Mouse (Mus musculus): Measurements from ENCODE around the gene Car7. TPM values are rescaled to one million over a fixed set of nuclear protein-coding genes. Genes with fewer than 3 reads are reported as not detected.

The Car7 gene
- polyA plus RNA-seq, 1 experiment from 2014 or later: 2.7 TPM

GRCm38 (mm10) chr8:104595773-104596536 lies 61.5 kb downstream of the Car7 start:
- Histone ChIP-seq H3K27me3 (ENCODE audit: control insufficient read depth, insufficient read depth, low read length) (no peaks in the 10 kb centered on the region), H3K9me3 (ENCODE audit: control insufficient read depth, low read length) (no peaks in the 10 kb centered on the region)
- DNase-seq: no peak

GRCm38 (mm10) chr8:104597656-104598055 lies 63.2 kb downstream of the Car7 start:
- no peak overlapping the region for H3K9ac ChIP-seq (replicated peaks; ENCODE audit: low read length)
- no peak for DNase-seq
- H3K4me1 ChIP-seq (ENCODE audit: control insufficient read depth, insufficient read depth, low read length): 0 out of 2 replicates have a peak, but pooled peaks cover 7% of the 10 kb centered on the region
- no peaks in the 10 kb centered on the region for H3K27me3 ChIP-seq (ENCODE audit: control insufficient read depth, insufficient read depth, low read length)
- peaks cover 31% of the 10 kb centered on the region for H3K36me3 ChIP-seq (ENCODE audit: control insufficient read depth, insufficient read depth, low read length)
- no peak overlapping the region for H3K4me3 ChIP-seq (replicated peaks; ENCODE audit: low read depth, low read length)
- ATAC-seq (ENCODE audit: low FRiP score, low TSS enrichment): no peak
- no peak overlapping the region for H3K27ac ChIP-seq (replicated peaks; ENCODE audit: low read depth, low read length)
- no peaks in the 10 kb centered on the region for H3K9me3 ChIP-seq (ENCODE audit: control insufficient read depth, low read length)
- H3K4me2 ChIP-seq (ENCODE audit: low read length): no peak overlapping the region
- WGBS: 88% methylated on average over 6 of the region's 6 CpGs

More at GRCm38 (mm10) chr8:104595773-104596536, 61.5 kb downstream of the Car7 start:
- H3K9ac ChIP-seq (replicated peaks; ENCODE audit: low read length): no peak overlapping the region
- H3K36me3 ChIP-seq (ENCODE audit: control insufficient read depth, insufficient read depth, low read length): peaks cover 31% of the 10 kb centered on the region
- no peak overlapping the region for H3K4me3 ChIP-seq (replicated peaks; ENCODE audit: low read depth, low read length)
- 0 out of 2 replicates have a peak, but pooled peaks cover 3% of the 10 kb centered on the region for H3K4me1 ChIP-seq (ENCODE audit: control insufficient read depth, insufficient read depth, low read length)
- ATAC-seq (ENCODE audit: low FRiP score, low TSS enrichment): no peak
- no peak overlapping the region for H3K4me2 ChIP-seq (ENCODE audit: low read length)
- 84% methylated on average over 21 of the region's 21 CpGs for WGBS
- H3K27ac ChIP-seq (replicated peaks; ENCODE audit: low read depth, low read length): no peak overlapping the region

- DNase-seq: no peak
Observed at GRCm38 (mm10) chr8:104598496-104598895, 64.0 kb downstream of the Car7 start.

More at GRCm38 (mm10) chr8:104598496-104598895, 64.0 kb downstream of the Car7 start:
- H3K36me3 ChIP-seq (ENCODE audit: control insufficient read depth, insufficient read depth, low read length): peaks cover 29% of the 10 kb centered on the region
- H3K4me1 ChIP-seq (ENCODE audit: control insufficient read depth, insufficient read depth, low read length): 0 out of 2 replicates have a peak, but pooled peaks cover 7% of the 10 kb centered on the region
- no peak overlapping the region for H3K4me2 ChIP-seq (ENCODE audit: low read length)
- H3K9ac ChIP-seq (replicated peaks; ENCODE audit: low read length): no peak overlapping the region
- ATAC-seq (ENCODE audit: low FRiP score, low TSS enrichment): no peak
- no peak overlapping the region for H3K4me3 ChIP-seq (replicated peaks; ENCODE audit: low read depth, low read length)
- H3K9me3 ChIP-seq (ENCODE audit: control insufficient read depth, low read length): no peaks in the 10 kb centered on the region
- WGBS: 74% methylated on average over 6 of the region's 6 CpGs
- H3K27ac ChIP-seq (replicated peaks; ENCODE audit: low read depth, low read length): no peak overlapping the region
- H3K27me3 ChIP-seq (ENCODE audit: control insufficient read depth, insufficient read depth, low read length): no peaks in the 10 kb centered on the region

Other genes with a start within 250 kb of the Car7 start
- not detected in 2 replicates for gene Cmtm2a, start 241.5 kb upstream of the Car7 start, polyA plus RNA-seq (2014; fragmentation: Nextera tagmentation; extraction: Ambion mirVana)
- gene Gm45711, start 224.6 kb upstream of the Car7 start, polyA plus RNA-seq (2014; fragmentation: Nextera tagmentation; extraction: Ambion mirVana): not detected in 2 replicates
- gene Cmtm1, start 224.5 kb upstream of the Car7 start, polyA plus RNA-seq (2014; fragmentation: Nextera tagmentation; extraction: Ambion mirVana): not detected in 2 replicates
- gene Gm11020, start 213.1 kb upstream of the Car7 start, polyA plus RNA-seq (2014; fragmentation: Nextera tagmentation; extraction: Ambion mirVana): not detected in 2 replicates
- not detected in 2 replicates for gene Cmtm2b, start 212.5 kb upstream of the Car7 start, polyA plus RNA-seq (2014; fragmentation: Nextera tagmentation; extraction: Ambion mirVana)
- 28.6 and 36.9 TPM in 2 replicates for gene Cmtm3, start 195.3 kb upstream of the Car7 start, polyA plus RNA-seq (2014; fragmentation: Nextera tagmentation; extraction: Ambion mirVana)
- gene Cmtm4, start 138.9 kb upstream of the Car7 start, polyA plus RNA-seq (2014; fragmentation: Nextera tagmentation; extraction: Ambion mirVana): 3.6 and 5.1 TPM in 2 replicates
- gene Dync1li2, start 91.6 kb upstream of the Car7 start, polyA plus RNA-seq (2014; fragmentation: Nextera tagmentation; extraction: Ambion mirVana): 69.1 and 103 TPM in 2 replicates
- 0.38 and 0.53 TPM in 2 replicates for gene Terb1, start 24.8 kb upstream of the Car7 start, polyA plus RNA-seq (2014; fragmentation: Nextera tagmentation; extraction: Ambion mirVana)
- gene Nae1, start 52 bp upstream of the Car7 start, polyA plus RNA-seq (2014; fragmentation: Nextera tagmentation; extraction: Ambion mirVana): 113 and 122 TPM in 2 replicates
- gene Pdp2, start 56.8 kb downstream of the Car7 start, polyA plus RNA-seq (2014; fragmentation: Nextera tagmentation; extraction: Ambion mirVana): 17.2 and 18.2 TPM in 2 replicates
- not detected in 2 replicates for gene Cdh16, start 89.7 kb downstream of the Car7 start, polyA plus RNA-seq (2014; fragmentation: Nextera tagmentation; extraction: Ambion mirVana)
- 2.5 and 3.6 TPM in 2 replicates for gene Rrad, start 96.6 kb downstream of the Car7 start, polyA plus RNA-seq (2014; fragmentation: Nextera tagmentation; extraction: Ambion mirVana)
- gene Ciao2b, start 107.3 kb downstream of the Car7 start, polyA plus RNA-seq (2014; fragmentation: Nextera tagmentation; extraction: Ambion mirVana): 131 and 148 TPM in 2 replicates
- not detected in 2 replicates for gene Ces2a, start 199.3 kb downstream of the Car7 start, polyA plus RNA-seq (2014; fragmentation: Nextera tagmentation; extraction: Ambion mirVana)

All from midbrain, embryonic 14.5 days (tissue).